Mouse (Mus musculus) embryonic facial prominence, embryonic 15.5 days (tissue): Measurements from ENCODE around the gene Ndufb10. TPM values are rescaled to one million over a fixed set of nuclear protein-coding genes. Genes with fewer than 3 reads are reported as not detected.
A peak's percentile ranks its signal among the peaks of the same experiment; 100 is the strongest.

Source experiments
- ATAC-seq: fragments of 200-750 bp; cut with Nextera tagmentation; 2 replicates; pipeline ENCODE4 v1.8.0; 2017; ENCODE audit warnings: low read depth, moderate TSS enrichment; ENCODE audit not compliant: insufficient number of reproducible peaks, low FRiP score, low TSS enrichment
- H3K27ac ChIP-seq: fragments of 300-500 bp; sonication (generic); replicated peaks from 2 replicates; pipeline ENCODE4 v1.5.1; 2015; ENCODE audit warnings: mild to moderate bottlenecking, inconsistent platforms
- H3K27me3 ChIP-seq: fragments of 300-500 bp; sonication (generic); 2 replicates; pipeline ENCODE4 v1.6.1; 2015; ENCODE audit warnings: inconsistent platforms
- H3K36me3 ChIP-seq: fragments of 300-500 bp; sonication (generic); 2 replicates; pipeline ENCODE4 v1.6.1; 2015; ENCODE audit warnings: mild to moderate bottlenecking, inconsistent platforms
- H3K4me1 ChIP-seq: fragments of 300-500 bp; sonication (generic); 2 replicates; pipeline ENCODE4 v1.6.1; 2015; ENCODE audit warnings: inconsistent platforms
- H3K4me2 ChIP-seq: fragments of 300-500 bp; sonication (generic); replicated peaks from 2 replicates; pipeline ENCODE4 v1.6.1; 2015; ENCODE audit warnings: mild to moderate bottlenecking, inconsistent platforms
- H3K4me3 ChIP-seq: fragments of 300-500 bp; sonication (generic); replicated peaks from 2 replicates; pipeline ENCODE4 v1.5.1; 2015; ENCODE audit warnings: mild to moderate bottlenecking, inconsistent platforms
- H3K9ac ChIP-seq: fragments of 300-500 bp; sonication (generic); 2 replicates; pipeline ENCODE4 v1.6.1; 2015; ENCODE audit warnings: inconsistent platforms
- H3K9me3 ChIP-seq: fragments of 300-500 bp; sonication (generic); replicated peaks from 2 replicates; pipeline ENCODE4 v1.6.1; 2016; ENCODE audit warnings: inconsistent platforms
- WGBS: fragments of 180-500 bp; shearing (Covaris S2); methylation state at CpG from one replicate; pipeline ENCODE4 v1.1.7; 2015; 5-methylcytosine and 5-hydroxymethylcytosine counted together
- polyA plus RNA-seq: library from polyadenylated mRNA; unstranded; fragments of >200 nt; fragmentation: Nextera tagmentation; extraction: Ambion mirVana; gene quantifications from 2 replicates; pipeline ENCODE4 v1.2.1, GENCODE M21; 2015

Ndufb10 gene
- polyA plus RNA-seq, 1 experiment from 2014 or later: 223 TPM

DNA sequence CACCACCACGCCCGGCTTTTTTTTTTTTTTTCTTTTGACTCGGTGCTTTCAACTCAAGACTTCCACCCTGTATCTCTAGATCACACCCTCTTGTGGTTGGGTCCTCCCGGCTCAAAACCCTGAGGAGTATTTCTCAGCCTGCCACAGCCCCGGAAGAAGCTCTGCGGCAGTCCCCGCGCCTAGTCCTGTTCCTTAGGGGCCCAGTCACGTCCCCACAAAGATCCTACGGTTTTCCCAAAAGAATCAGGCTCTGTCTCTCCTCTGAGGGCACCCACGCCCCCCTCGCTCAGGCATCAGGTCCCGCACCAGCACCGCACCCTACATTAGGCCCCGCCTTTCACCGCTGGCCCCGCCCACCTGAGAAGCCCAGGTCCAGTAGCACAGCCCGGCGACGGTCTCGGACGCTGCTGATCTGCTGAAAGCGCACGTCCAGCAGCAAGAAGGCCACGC is 37.1 kb downstream of the Ndufb10 start:
- H3K9me3 ChIP-seq: no peaks in the 10 kb centered on the region
- 2% methylated on average over 25 of the region's 25 CpGs for WGBS
- peaks cover under 1% of the 10 kb centered on the region for H3K36me3 ChIP-seq
- peak; percentile 47; the same call in 1 of the 2 replicates for ATAC-seq
- H3K27ac ChIP-seq: no peak overlapping the region
- peak overlapping the region; percentile 56 for H3K4me2 ChIP-seq
- H3K9ac ChIP-seq: 0 out of 2 replicates have a peak overlapping the region, but pooled peaks have one; percentile 23
- H3K27me3 ChIP-seq: peaks cover 46% of the 10 kb centered on the region
- H3K4me3 ChIP-seq: peak overlapping the region; percentile 29
- H3K4me1 ChIP-seq: peaks cover 22% of the 10 kb centered on the region

DNA sequence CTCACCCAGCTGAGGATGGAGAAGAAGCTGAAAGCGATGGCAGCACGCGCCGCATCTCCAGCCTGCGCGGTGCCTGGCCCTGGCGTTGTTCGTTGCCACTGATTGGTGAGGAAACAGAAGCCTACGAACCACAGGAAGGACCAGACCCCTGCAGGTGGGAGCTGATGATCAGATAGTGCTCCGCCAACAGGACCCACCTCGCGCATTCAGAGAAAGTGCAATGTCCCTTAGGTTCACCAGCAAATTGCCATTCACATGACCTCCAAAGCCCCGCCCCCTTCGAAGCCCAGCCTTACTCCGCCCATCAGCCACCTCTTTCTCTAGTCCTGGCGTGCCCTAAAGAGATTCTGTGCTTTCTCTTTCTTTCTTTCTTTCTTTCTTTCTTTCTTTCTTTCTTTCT is 37.8 kb downstream of the Ndufb10 start:
- Histone ChIP-seq H3K27ac (no peak overlapping the region), H3K27me3 (peaks cover 46% of the 10 kb centered on the region), H3K4me2 (no peak overlapping the region; the same call in 1 of the 2 replicates), H3K36me3 (peaks cover 6% of the 10 kb centered on the region), H3K9ac (no peak overlapping the region), H3K4me3 (no peak overlapping the region), H3K9me3 (no peaks in the 10 kb centered on the region), H3K4me1 (peaks cover 22% of the 10 kb centered on the region)
- 27% methylated on average over 16 of the region's 16 CpGs for WGBS
- ATAC-seq: no peak; the same call in 1 of the 2 replicates

DNA sequence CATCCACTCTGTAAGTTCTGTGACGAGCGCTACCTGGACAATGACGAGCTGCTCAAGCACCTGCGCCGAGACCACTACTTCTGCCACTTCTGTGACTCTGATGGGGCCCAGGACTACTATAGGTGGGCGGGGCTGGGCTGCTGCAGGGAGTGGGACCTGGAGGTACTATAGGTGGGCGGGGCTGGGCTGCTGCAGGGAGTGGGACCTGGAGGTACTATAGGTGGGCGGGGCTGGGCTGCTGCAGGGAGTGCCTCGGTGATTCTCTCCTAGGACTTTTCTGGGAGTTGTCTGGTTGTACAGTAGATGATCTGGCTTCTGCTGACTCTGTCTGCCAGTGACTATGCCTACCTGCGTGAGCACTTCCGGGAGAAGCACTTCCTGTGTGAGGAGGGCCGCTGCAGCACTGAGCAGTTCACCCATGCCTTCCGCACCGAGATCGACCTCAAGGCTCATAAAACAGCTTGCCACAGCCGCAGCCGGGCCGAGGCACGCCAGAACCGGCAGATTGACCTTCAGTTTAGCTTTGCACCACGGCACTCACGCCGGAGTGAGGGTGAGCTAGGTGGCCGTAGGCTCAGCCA is 46.7 kb downstream of the Ndufb10 start:
- Histone ChIP-seq H3K4me1 (0 out of 2 replicates have a peak, but pooled peaks cover 5% of the 10 kb centered on the region), H3K4me3 (no peak overlapping the region), H3K9me3 (no peaks in the 10 kb centered on the region), H3K36me3 (peaks cover 60% of the 10 kb centered on the region), H3K4me2 (no peak overlapping the region), H3K27ac (no peak overlapping the region), H3K9ac (no peak overlapping the region), H3K27me3 (no peaks in the 10 kb centered on the region)
- WGBS: 89% methylated on average over 24 of the region's 24 CpGs
- ATAC-seq: no peak

DNA sequence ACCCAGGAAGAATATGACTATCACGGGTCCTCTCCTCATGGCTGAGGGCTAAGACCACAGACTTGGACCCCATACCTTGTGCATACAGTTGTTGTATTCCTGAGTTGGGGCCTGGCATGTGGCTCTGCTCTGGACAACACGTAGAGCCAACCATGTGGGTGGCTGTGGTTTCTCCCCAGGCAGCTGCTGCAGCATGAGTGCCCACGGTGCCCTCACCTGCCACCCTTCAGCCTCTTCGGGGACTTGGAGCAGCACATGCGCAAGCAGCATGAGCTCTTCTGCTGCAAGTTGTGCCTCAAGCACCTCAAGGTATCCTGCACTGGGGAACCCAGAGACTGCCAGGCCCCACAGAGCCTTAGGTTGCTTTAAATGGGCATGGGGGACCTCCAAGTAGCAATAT is 47.4 kb downstream of the Ndufb10 start:
- Histone ChIP-seq H3K9me3 (no peaks in the 10 kb centered on the region), H3K27me3 (no peaks in the 10 kb centered on the region), H3K36me3 (peaks cover 57% of the 10 kb centered on the region), H3K9ac (no peak overlapping the region), H3K4me2 (no peak overlapping the region), H3K27ac (no peak overlapping the region), H3K4me1 (peaks cover 12% of the 10 kb centered on the region), H3K4me3 (no peak overlapping the region)
- 92% methylated on average over 5 of the region's 5 CpGs for WGBS
- ATAC-seq: no peak

DNA sequence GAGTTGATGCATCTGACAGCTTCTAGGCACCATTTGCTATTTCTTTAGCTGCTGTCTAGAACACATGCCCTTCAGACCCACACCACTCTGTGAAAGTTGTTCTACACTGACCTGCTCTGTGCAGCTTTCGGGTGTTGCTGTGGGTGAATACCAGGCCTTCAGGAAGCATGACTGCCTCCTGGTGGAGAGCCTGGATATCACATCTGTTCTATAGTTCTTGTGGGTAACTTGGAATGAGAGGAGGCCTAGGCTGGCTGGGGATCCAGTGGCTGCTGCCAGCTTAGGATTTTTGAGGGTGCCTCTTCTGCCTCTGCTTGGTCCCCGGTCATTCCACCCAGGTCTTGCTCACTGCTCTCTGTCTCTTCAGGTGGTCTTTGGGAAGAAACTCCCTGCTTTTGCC is 48.1 kb downstream of the Ndufb10 start:
- no peak overlapping the region for H3K4me3 ChIP-seq
- ATAC-seq: no peak
- no peak overlapping the region for H3K27ac ChIP-seq
- H3K4me2 ChIP-seq: no peak overlapping the region
- H3K4me1 ChIP-seq: peaks cover 19% of the 10 kb centered on the region
- H3K9ac ChIP-seq: no peak overlapping the region
- H3K27me3 ChIP-seq: no peaks in the 10 kb centered on the region
- no peaks in the 10 kb centered on the region for H3K9me3 ChIP-seq
- WGBS: 58% methylated on average over 2 of the region's 2 CpGs
- H3K36me3 ChIP-seq: peaks cover 51% of the 10 kb centered on the region

DNA sequence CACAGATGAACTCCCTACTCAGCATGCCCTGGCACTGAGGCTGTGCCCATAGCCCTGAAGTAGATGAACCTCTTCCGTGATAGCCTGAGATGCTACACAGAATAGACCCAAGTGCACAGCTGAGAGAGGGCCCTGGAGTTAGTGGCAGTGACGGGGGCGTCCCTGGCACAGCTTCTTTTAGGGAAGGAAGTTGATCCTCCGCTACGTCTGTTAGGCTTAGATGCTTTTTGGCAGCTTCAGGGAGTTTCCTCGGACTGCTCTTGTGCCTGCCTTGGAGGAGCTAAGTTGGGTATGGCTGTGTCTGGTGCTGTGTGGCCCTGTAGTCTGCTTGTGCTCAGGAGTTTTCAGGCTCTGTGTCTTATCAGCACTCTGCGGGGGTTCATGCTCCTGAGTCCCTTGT is 50.0 kb downstream of the Ndufb10 start:
- H3K4me1 ChIP-seq: peaks cover 30% of the 10 kb centered on the region
- WGBS: 71% methylated on average over 7 of the region's 7 CpGs
- H3K4me2 ChIP-seq: no peak overlapping the region
- no peak overlapping the region for H3K27ac ChIP-seq
- no peak overlapping the region for H3K4me3 ChIP-seq
- H3K9ac ChIP-seq: no peak overlapping the region
- H3K36me3 ChIP-seq: peaks cover 32% of the 10 kb centered on the region
- no peak for ATAC-seq
- H3K9me3 ChIP-seq: no peaks in the 10 kb centered on the region
- H3K27me3 ChIP-seq: no peaks in the 10 kb centered on the region

DNA sequence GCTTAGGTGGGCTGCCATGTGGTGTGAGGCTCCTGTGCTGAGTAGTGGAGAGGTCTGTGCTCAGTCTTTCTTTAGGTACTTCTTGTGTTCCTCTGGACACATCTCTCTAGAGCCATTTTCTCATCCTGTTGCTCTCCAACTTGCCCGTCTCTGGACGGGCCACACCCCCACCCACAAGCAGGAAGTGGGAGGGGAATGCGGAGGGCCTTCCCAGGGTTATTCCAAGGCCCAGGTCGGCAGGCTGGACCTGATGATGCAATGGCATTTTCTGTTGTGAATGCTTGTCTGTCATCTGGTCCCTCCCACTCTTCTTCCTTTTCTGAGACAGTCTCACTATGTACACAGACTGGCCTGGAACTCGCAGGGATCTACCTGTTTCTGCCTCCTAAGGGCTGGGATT is 52.1 kb downstream of the Ndufb10 start:
- Histone ChIP-seq H3K4me2 (0 out of 2 replicates have a peak overlapping the region, but pooled peaks have one; percentile 12), H3K9ac (no peak overlapping the region), H3K4me1 (peaks cover 38% of the 10 kb centered on the region), H3K4me3 (no peak overlapping the region), H3K27me3 (no peaks in the 10 kb centered on the region), H3K36me3 (peaks cover 12% of the 10 kb centered on the region; the same call in 1 of the 2 replicates), H3K9me3 (no peaks in the 10 kb centered on the region), H3K27ac (peak overlapping the region; percentile 22; the same call in 1 of the 2 replicates)
- WGBS: 15% methylated on average over 5 of the region's 5 CpGs
- no peak for ATAC-seq

Other genes with a start within 250 kb of the Ndufb10 start
- 27.2 and 28.8 TPM in 2 replicates for gene Mlst8, start 245.4 kb downstream of the Ndufb10 start, polyA plus RNA-seq
- gene Caskin1, start 235.9 kb downstream of the Ndufb10 start, polyA plus RNA-seq: 2.5 and 4.0 TPM in 2 replicates
- 92.8 and 95.7 TPM in 2 replicates for gene Traf7, start 196.5 kb downstream of the Ndufb10 start, polyA plus RNA-seq
- gene Rab26, start 190.3 kb downstream of the Ndufb10 start, polyA plus RNA-seq: 3.7 and 4.3 TPM in 2 replicates
- 32.6 and 36.7 TPM in 2 replicates for gene Pkd1, start 174.6 kb downstream of the Ndufb10 start, polyA plus RNA-seq
- 57.8 and 64.4 TPM in 2 replicates for gene Tsc2, start 91.8 kb downstream of the Ndufb10 start, polyA plus RNA-seq
- gene Nthl1, start 91.8 kb downstream of the Ndufb10 start, polyA plus RNA-seq: 22.2 and 25.3 TPM in 2 replicates
- 64.4 and 65.9 TPM in 2 replicates for gene Slc9a3r2, start 74.2 kb downstream of the Ndufb10 start, polyA plus RNA-seq
- 0.36 and 0.56 TPM in 2 replicates for gene Npw, start 66.0 kb downstream of the Ndufb10 start, polyA plus RNA-seq
- gene Zfp598, start 54.8 kb downstream of the Ndufb10 start, polyA plus RNA-seq: 23.8 and 26.8 TPM in 2 replicates
- 2.0 and 2.9 TPM in 2 replicates for gene Syngr3, start 34.5 kb downstream of the Ndufb10 start, polyA plus RNA-seq
- gene Gfer, start 28.3 kb downstream of the Ndufb10 start, polyA plus RNA-seq: 33.1 and 35.2 TPM in 2 replicates
- gene Noxo1, start 28.2 kb downstream of the Ndufb10 start, polyA plus RNA-seq: 3.8 and 5.8 TPM in 2 replicates
- 61.3 and 63.4 TPM in 2 replicates for gene Tbl3, start 16.8 kb downstream of the Ndufb10 start, polyA plus RNA-seq
- 0.16 and 0.24 TPM in 2 replicates for gene Rnf151, start 6.4 kb downstream of the Ndufb10 start, polyA plus RNA-seq
- 1,508 and 1,594 TPM in 2 replicates for gene Rps2, start 6.4 kb downstream of the Ndufb10 start, polyA plus RNA-seq
- not detected in 2 replicates for gene Rpl3l, start 3.3 kb upstream of the Ndufb10 start, polyA plus RNA-seq
- gene Msrb1, start 12.2 kb upstream of the Ndufb10 start, polyA plus RNA-seq: 26.6 and 27.9 TPM in 2 replicates
- gene Hs3st6, start 28.5 kb upstream of the Ndufb10 start, polyA plus RNA-seq: 26.4 and 30.4 TPM in 2 replicates
- 0.09 and 0.16 TPM in 2 replicates for gene Meiob, start 79.8 kb upstream of the Ndufb10 start, polyA plus RNA-seq
- 47.0 and 47.3 TPM in 2 replicates for gene Hagh, start 115.7 kb upstream of the Ndufb10 start, polyA plus RNA-seq
- gene Fahd1, start 125.9 kb upstream of the Ndufb10 start, polyA plus RNA-seq: 19.1 and 19.8 TPM in 2 replicates
- 0.43 and 1.1 TPM in 2 replicates for gene Igfals, start 141.5 kb upstream of the Ndufb10 start, polyA plus RNA-seq
- gene Nubp2, start 161.9 kb upstream of the Ndufb10 start, polyA plus RNA-seq: 48.9 and 49.6 TPM in 2 replicates
- gene Spsb3, start 162.2 kb upstream of the Ndufb10 start, polyA plus RNA-seq: 43.5 and 45.3 TPM in 2 replicates
- gene Eme2, start 170.6 kb upstream of the Ndufb10 start, polyA plus RNA-seq: 28.5 and 32.6 TPM in 2 replicates
- 86.8 and 92.3 TPM in 2 replicates for gene Mrps34, start 170.6 kb upstream of the Ndufb10 start, polyA plus RNA-seq
- 48.2 and 52.0 TPM in 2 replicates for gene Nme3, start 172.0 kb upstream of the Ndufb10 start, polyA plus RNA-seq
- gene Mapk8ip3, start 212.5 kb upstream of the Ndufb10 start, polyA plus RNA-seq: 36.4 and 38.3 TPM in 2 replicates
- 148 and 166 TPM in 2 replicates for gene Jpt2, start 236.2 kb upstream of the Ndufb10 start, polyA plus RNA-seq